Mouse (Mus musculus): ENCODE results near the gene Dennd1a. TPM values are rescaled to one million over a fixed set of nuclear protein-coding genes. Genes with fewer than 3 reads are reported as not detected.

The Dennd1a gene
- total RNA-seq, 2 experiments from 2014 or later: 74.5 to 76.5 TPM

- intact Hi-C loops (cut with DNase I): loop anchor here (2.0 to 5.0 kb wide), 3 partner anchors 67 to 252 kb away; partner anchors contain the start of genes Gpr21 and Strbp
- DNase-seq (ENCODE audit: low spot score in 2 of 2): no peak
These were observed 517.4 kb downstream of the Dennd1a start for GRCm38 (mm10) chr2:37769793-37770192.

GRCm38 (mm10) chr2:37768903-37769302, 518.3 kb downstream of the Dennd1a start:
- intact Hi-C loops (cut with DNase I): no loop called here

DNA sequence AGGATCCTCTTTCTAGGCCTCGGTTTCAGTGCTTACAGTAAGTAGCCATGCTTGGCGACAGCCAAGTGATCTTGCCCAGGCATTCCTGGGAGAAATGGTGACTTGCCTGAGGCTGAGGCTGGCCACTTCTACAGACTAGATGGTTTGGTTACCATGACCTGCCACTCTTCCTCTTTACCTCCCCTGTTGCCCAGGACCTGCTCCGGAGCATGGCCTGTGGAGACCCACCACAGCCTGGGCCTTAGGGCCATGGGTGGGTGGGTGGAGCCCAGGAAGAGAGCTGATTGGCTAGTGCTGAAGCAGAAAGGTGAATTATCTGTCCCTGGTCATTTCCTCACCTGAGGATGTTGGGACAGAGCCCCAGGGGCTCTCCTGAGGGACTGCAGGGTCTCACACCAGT, 519.5 kb downstream of the Dennd1a start:
- intact Hi-C loops (cut with DNase I): no loop called here
- no peak for DNase-seq (ENCODE audit: low spot score in 2 of 2)

More at GRCm38 (mm10) chr2:37768903-37769302, 518.3 kb downstream of the Dennd1a start:
- peak in 1 of 2 experiments; percentile 54 for DNase-seq (ENCODE audit: low spot score in 2 of 2)

DNA sequence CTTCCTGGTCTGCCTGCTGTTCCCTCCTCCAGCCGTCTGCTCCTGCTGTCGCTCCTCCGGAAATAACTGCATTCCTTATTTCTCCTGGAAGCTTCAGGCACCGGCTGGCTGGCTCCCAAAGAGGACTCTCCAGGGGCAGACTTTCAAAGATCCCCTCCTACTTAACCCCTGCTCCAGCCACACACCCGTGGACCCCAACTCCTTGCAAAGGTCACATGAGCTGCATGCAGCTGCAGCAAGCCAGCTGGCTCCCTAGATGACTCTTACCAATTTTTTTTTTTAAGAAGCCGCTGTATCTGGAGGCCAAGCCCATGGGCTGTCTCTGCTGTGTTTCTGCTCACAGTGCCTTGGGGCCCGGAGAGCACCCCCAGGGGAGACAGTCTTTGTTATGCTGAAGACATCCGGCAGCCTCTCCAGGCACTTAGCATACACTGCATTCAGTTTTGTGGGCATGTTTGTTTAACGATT, 520.1 kb downstream of the Dennd1a start:
- intact Hi-C loops (cut with DNase I): no loop called here
- DNase-seq (ENCODE audit: low spot score in 2 of 2): peak; percentile 74 to 75

DNA sequence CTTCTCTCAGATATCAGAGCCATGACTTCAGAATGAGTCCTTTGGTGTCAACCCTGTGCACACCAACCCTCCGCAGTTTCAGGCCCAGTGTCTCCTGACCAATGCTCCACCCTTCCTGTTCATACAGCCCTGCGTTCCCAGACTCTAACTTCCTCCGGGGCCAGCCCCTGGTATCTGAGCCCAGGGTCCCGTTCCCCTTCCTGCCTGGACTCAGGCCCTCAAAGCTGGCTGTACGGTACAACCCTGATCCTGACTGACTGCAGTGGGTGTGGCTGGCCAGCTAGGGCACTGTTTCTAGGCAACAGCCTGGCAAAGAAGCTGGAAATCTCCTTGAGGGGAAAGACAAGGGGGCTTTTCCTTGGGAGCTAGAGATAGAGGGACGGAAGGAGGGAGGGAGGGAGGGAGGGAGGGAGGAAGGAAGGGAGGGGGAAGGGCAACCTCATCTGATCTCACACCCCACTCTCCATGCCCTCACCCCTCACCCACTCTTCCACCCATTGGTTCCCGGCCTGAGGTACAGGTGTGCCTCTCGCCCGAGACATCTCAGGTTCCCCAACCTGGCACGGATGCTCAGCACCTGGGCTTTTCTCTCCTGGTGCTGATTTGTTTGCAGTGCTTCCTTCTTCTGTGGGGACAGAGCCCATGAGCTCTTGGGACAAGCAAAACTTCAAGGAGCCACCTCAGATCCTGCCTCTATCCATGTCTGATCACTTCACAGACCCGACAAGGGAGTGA, 521.0 kb downstream of the Dennd1a start:
- intact Hi-C loops (cut with DNase I): no loop called here
- no peak for DNase-seq (ENCODE audit: low spot score in 2 of 2)

DNA sequence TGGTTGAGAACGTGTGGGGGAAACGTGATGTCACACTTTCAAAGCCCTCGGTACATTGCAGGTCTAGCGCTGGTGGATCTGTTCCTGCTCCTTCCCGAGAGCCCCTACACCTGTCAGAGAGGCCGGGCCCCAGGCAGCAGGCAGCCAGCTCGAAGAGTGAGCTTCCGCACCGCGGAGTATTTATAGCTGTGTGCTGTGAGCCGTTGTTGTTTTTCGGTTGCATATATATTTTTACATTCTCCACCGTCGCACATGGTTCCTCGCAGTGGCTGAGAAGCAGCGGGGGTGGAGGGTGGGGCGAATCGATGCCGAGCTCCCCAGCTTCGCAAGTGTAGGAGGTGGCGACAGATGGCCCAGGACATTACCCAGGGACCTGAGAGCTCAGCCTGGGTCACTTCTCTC, 522.1 kb downstream of the Dennd1a start:
- intact Hi-C loops (cut with DNase I): no loop called here
- DNase-seq (ENCODE audit: low spot score in 2 of 2): peak; percentile 75 to 80

GRCm38 (mm10) chr2:37764514-37764913, 522.7 kb downstream of the Dennd1a start:
- DNase-seq (ENCODE audit: low spot score in 2 of 2): no peak
- intact Hi-C loops (cut with DNase I): no loop called here

DNA sequence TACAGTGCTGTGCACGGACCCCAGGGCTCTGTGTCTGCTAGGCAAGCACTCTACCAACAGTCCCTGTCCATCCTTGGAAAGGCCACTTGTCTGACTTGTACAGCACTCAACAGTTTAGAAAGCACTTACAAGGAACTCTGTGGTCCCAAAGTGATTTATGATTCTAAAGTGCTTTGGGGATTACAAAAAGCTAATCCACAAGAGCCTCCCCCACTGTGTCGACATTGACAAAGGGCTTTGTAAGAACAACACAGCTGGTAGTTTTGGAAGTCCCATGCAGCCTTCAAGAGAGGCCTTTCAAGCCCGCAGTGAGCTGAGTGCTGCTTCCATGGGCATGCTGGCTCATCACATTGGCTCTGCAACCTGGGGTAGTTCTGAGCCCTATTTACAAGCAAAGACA, 523.6 kb downstream of the Dennd1a start:
- intact Hi-C loops (cut with DNase I): no loop called here
- no peak for DNase-seq (ENCODE audit: low spot score in 2 of 2)

GRCm38 (mm10) chr2:37760633-37761032, 526.6 kb downstream of the Dennd1a start:
- DNase-seq (ENCODE audit: low spot score in 2 of 2): no peak
- intact Hi-C loops (cut with DNase I): no loop called here

- no peak for DNase-seq (ENCODE audit: low spot score in 2 of 2)
- intact Hi-C loops (cut with DNase I): no loop called here
These were observed 528.7 kb downstream of the Dennd1a start for GRCm38 (mm10) chr2:37758343-37759015.

DNA sequence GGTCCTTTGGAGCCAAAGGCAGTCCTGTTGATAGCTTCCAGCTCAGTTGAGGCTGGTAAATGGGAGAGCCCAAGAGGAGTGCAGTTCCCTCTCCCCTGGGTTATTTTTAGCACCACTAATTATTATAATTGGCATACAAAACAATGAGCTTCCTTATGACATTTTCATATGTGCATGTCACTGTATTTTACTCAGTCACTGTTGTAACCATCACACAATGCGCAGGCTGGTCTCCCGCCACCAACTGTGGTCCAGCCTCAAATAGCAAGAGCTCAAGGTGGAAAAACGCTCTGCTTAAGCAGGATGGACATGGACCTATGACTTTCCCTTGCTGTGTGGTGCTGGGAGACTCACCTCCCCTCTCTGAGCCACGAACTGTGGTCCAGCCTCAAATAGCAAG, 529.4 kb downstream of the Dennd1a start:
- DNase-seq (ENCODE audit: low spot score in 2 of 2): no peak
- intact Hi-C loops (cut with DNase I): no loop called here

GRCm38 (mm10) chr2:37757016-37757415, 530.2 kb downstream of the Dennd1a start:
- no peak for DNase-seq (ENCODE audit: low spot score in 2 of 2)
- intact Hi-C loops (cut with DNase I): no loop called here

GRCm38 (mm10) chr2:37756220-37756930, 530.8 kb downstream of the Dennd1a start:
- intact Hi-C loops (cut with DNase I): no loop called here
- no peak for DNase-seq (ENCODE audit: low spot score in 2 of 2)

GRCm38 (mm10) chr2:37751114-37751513, 536.1 kb downstream of the Dennd1a start:
- no peak for DNase-seq (ENCODE audit: low spot score in 2 of 2)
- intact Hi-C loops (cut with DNase I): no loop called here

DNA sequence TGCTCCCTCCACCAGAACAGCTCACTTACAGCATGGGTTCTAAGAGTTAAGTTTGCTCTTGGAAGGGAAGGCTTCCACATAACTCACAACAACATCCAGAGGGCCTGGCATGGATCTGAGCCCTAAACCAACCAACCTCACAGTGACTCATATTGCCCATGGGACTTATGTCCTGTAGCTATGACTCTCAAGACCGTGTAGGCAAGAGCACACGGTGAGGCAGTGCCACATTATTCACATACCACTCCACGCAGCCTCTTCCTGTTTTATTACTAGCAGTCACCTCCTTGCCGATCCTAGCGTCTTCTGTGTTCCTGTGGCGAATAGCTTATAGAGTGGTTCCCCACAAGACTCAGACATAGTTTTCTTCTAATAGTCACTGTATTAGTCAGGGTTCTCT, 537.9 kb downstream of the Dennd1a start:
- intact Hi-C loops (cut with DNase I): no loop called here

More for the DNA sequence above, 537.9 kb downstream of the Dennd1a start:
- DNase-seq (ENCODE audit: low spot score in 2 of 2): no peak

Small RNAs within 50 kb of the gene (microRNA-seq; reads per million reads assigned to microRNA genes)
- not detected for gene Gm44455

Other genes with a start within 250 kb of the Dennd1a start
- 10 to 100 TPM; 76.7 to 79.0 TPM for gene Lhx2, start 51.9 kb upstream of the Dennd1a start, total RNA-seq (2021)
- 10 to 100 TPM; 27.0 to 27.9 TPM for gene Nek6, start 224.3 kb upstream of the Dennd1a start, total RNA-seq (2021)

All from left cerebral cortex, postnatal 36 days (tissue).